ENCODE assay signal across 8 mouse cellular contexts in genomic region chr6:97740851-97741201, GRCm38 (mm10).
DNase-seq lines count a peak whose midpoint lies in the region; ATAC-seq lines count a peak whose summit lies in the region.

No protein-coding gene starts in this region.

- WGBS in heart, embryonic 13.5 days: 46% methylated on average over 11 of the region's 11 CpGs
- 36% methylated on average over 11 of the region's 11 CpGs for WGBS in embryonic facial prominence, embryonic 10.5 days
- 45% methylated on average over 11 of the region's 11 CpGs for WGBS in hindbrain, embryonic 14.5 days
- 17% methylated on average over 11 of the region's 11 CpGs for WGBS in midbrain, embryonic 14.5 days

- peak overlapping the region; percentile 45 for H3K4me2 ChIP-seq in heart, embryonic 13.5 days
- H3K4me2 ChIP-seq in hindbrain, embryonic 14.5 days (replicated peaks): peak overlapping the region; percentile 11
- H3K4me2 ChIP-seq in midbrain, embryonic 14.5 days (ENCODE audit: low read length): peak overlapping the region; percentile 38; the same call in 1 of the 2 replicates

- peaks cover 4% of the 10 kb centered on the region for H3K4me1 ChIP-seq in heart, embryonic 13.5 days
- peaks cover 16% of the 10 kb centered on the region for H3K4me1 ChIP-seq in embryonic facial prominence, embryonic 10.5 days
- H3K4me1 ChIP-seq in hindbrain, embryonic 14.5 days (replicated peaks; ENCODE audit: control insufficient read depth, insufficient read depth, low read length): 0 out of 2 replicates have a peak, but pooled peaks cover 7% of the 10 kb centered on the region
- H3K4me1 ChIP-seq in midbrain, embryonic 14.5 days (ENCODE audit: control insufficient read depth, insufficient read depth, low read length): peaks cover 3% of the 10 kb centered on the region; the same call in 1 of the 2 replicates

- H3K27ac ChIP-seq in heart, embryonic 13.5 days (replicated peaks): no peak overlapping the region
- peak overlapping the region; percentile 54 for H3K27ac ChIP-seq in embryonic facial prominence, embryonic 10.5 days (replicated peaks)
- no peak overlapping the region for H3K27ac ChIP-seq in hindbrain, embryonic 14.5 days
- H3K27ac ChIP-seq in midbrain, embryonic 14.5 days (replicated peaks; ENCODE audit: low read depth, low read length): no peak overlapping the region

- no peaks in the 10 kb centered on the region for H3K9me3 ChIP-seq in heart, embryonic 13.5 days
- H3K9me3 ChIP-seq in embryonic facial prominence, embryonic 10.5 days: no peaks in the 10 kb centered on the region
- H3K9me3 ChIP-seq in hindbrain, embryonic 14.5 days (ENCODE audit: control insufficient read depth, low read length): no peaks in the 10 kb centered on the region
- H3K9me3 ChIP-seq in midbrain, embryonic 14.5 days (ENCODE audit: control insufficient read depth, low read length): no peaks in the 10 kb centered on the region

- ATAC-seq in heart, embryonic 13.5 days (ENCODE audit: extremely low read depth, insufficient number of reproducible peaks, low FRiP score, low TSS enrichment): no peak
- ATAC-seq in hindbrain, embryonic 14.5 days (ENCODE audit: low FRiP score): no peak
- 0 out of 2 replicates have a peak, but pooled peaks have one; percentile 11 for ATAC-seq in midbrain, embryonic 14.5 days (ENCODE audit: low FRiP score, low TSS enrichment)

- H3K4me3 ChIP-seq in heart, embryonic 13.5 days: no peak overlapping the region
- H3K4me3 ChIP-seq in embryonic facial prominence, embryonic 10.5 days: peak overlapping the region; percentile 37; the same call in 1 of the 2 replicates
- H3K4me3 ChIP-seq in hindbrain, embryonic 14.5 days (replicated peaks; ENCODE audit: low read length): no peak overlapping the region
- no peak overlapping the region for H3K4me3 ChIP-seq in midbrain, embryonic 14.5 days (replicated peaks; ENCODE audit: low read depth, low read length)

- no peaks in the 10 kb centered on the region for H3K36me3 ChIP-seq in heart, embryonic 13.5 days
- no peaks in the 10 kb centered on the region for H3K36me3 ChIP-seq in embryonic facial prominence, embryonic 10.5 days (replicated peaks)
- no peaks in the 10 kb centered on the region for H3K36me3 ChIP-seq in hindbrain, embryonic 14.5 days (replicated peaks; ENCODE audit: control insufficient read depth, insufficient read depth)
- no peaks in the 10 kb centered on the region for H3K36me3 ChIP-seq in midbrain, embryonic 14.5 days (ENCODE audit: control insufficient read depth, insufficient read depth, low read length)

- no peak overlapping the region for H3K9ac ChIP-seq in heart, embryonic 13.5 days
- H3K9ac ChIP-seq in hindbrain, embryonic 14.5 days: no peak overlapping the region
- no peak overlapping the region for H3K9ac ChIP-seq in midbrain, embryonic 14.5 days (replicated peaks; ENCODE audit: low read length)

- intact Hi-C loops in gastrocnemius, postnatal 36 days (cut with DNase I): loop anchor here (5.0 to 10.0 kb wide), 3 partner anchors 219 to 466 kb away; no protein-coding TSS in a partner anchor

- DNase-seq in heart, adult 18-20 months: no peak
- no peak for DNase-seq in embryonic facial prominence, embryonic 10.5 days (ENCODE audit: low spot score)
- DNase-seq in hindbrain, embryonic 14.5 days (ENCODE audit: low spot score): no peak
- peak; percentile 64 for DNase-seq in midbrain, embryonic 14.5 days
- DNase-seq in gastrocnemius, postnatal 36 days: no peak
- DNase-seq in frontal cortex, postnatal 25 days (ENCODE audit: low spot score in 2 of 2): no peak
- DNase-seq in adrenal gland, postnatal 36 days: no peak

- peaks cover 10% of the 10 kb centered on the region for H3K27me3 ChIP-seq in heart, embryonic 13.5 days (replicated peaks)
- H3K27me3 ChIP-seq in embryonic facial prominence, embryonic 10.5 days (replicated peaks; ENCODE audit: low read depth, poor library complexity, severe bottlenecking): peaks cover 24% of the 10 kb centered on the region
- no peaks in the 10 kb centered on the region for H3K27me3 ChIP-seq in hindbrain, embryonic 14.5 days (ENCODE audit: control insufficient read depth, insufficient read depth, low read length)
- no peaks in the 10 kb centered on the region for H3K27me3 ChIP-seq in midbrain, embryonic 14.5 days (ENCODE audit: control insufficient read depth, insufficient read depth, low read length)
